Mouse (Mus musculus) forelimb bud, embryonic 11.5 days (tissue): Measurements from ENCODE around the gene Oasl2.
"Not testable (repeated sequence)": the region's sequence is repeated elsewhere in the genome, so short reads cannot be mapped to it uniquely, and the experiment has no call there.

Experiments used
- DNase-seq: peaks from one replicate; pipeline ENCODE4 v3.0.0-alpha.2; 2012; ENCODE audit warnings: low read depth, low spot score

Gene Oasl2

GRCm38 (mm10) chr5:114896688-114897373 lies at the start of gene Oasl2:
Oasl2 (plus strand) TSS chr5:114896936.
- DNase-seq, result no peak

GRCm38 (mm10) chr5:114851565-114852236 lies 45.0 kb upstream of the Oasl2 start:
- DNase-seq, result no peak

- DNase-seq, result not testable (repeated sequence)
Measured at GRCm38 (mm10) chr5:114853364-114853763, 43.4 kb upstream of the Oasl2 start, which contains the start of gene 4930519G04Rik. 4930519G04Rik (plus strand) TSS chr5:114853664.

GRCm38 (mm10) chr5:114858582-114858981 lies 38.2 kb upstream of the Oasl2 start, which contains the start of gene Gm9936:
Gm9936 (minus strand) TSS chr5:114858682.
- no peak for DNase-seq

GRCm38 (mm10) chr5:114859253-114859652 lies 37.5 kb upstream of the Oasl2 start:
- peak; percentile 81 for DNase-seq

GRCm38 (mm10) chr5:114861730-114862129 lies 35.0 kb upstream of the Oasl2 start:
- no peak for DNase-seq

- DNase-seq, result no peak
Measured at GRCm38 (mm10) chr5:114864813-114865212, 31.9 kb upstream of the Oasl2 start.

- DNase-seq, result no peak
Measured at GRCm38 (mm10) chr5:114865279-114865678, 31.5 kb upstream of the Oasl2 start.

- DNase-seq, result no peak
Measured at GRCm38 (mm10) chr5:114875858-114876257, 20.9 kb upstream of the Oasl2 start.

- no peak for DNase-seq
Measured at GRCm38 (mm10) chr5:114876331-114876730, 20.4 kb upstream of the Oasl2 start.

GRCm38 (mm10) chr5:114877487-114877886 lies 19.2 kb upstream of the Oasl2 start:
- no peak for DNase-seq

GRCm38 (mm10) chr5:114879399-114879798 lies 17.3 kb upstream of the Oasl2 start:
- peak; percentile 24 for DNase-seq

GRCm38 (mm10) chr5:114882319-114882718 lies 14.4 kb upstream of the Oasl2 start:
- DNase-seq, result not testable (repeated sequence)

GRCm38 (mm10) chr5:114883022-114883421 lies 13.7 kb upstream of the Oasl2 start:
- no peak for DNase-seq

GRCm38 (mm10) chr5:114886801-114887200 lies 9.9 kb upstream of the Oasl2 start:
- DNase-seq, result no peak

- no peak for DNase-seq
Measured at GRCm38 (mm10) chr5:114888995-114889394, 7.7 kb upstream of the Oasl2 start.

- no peak for DNase-seq
Measured at GRCm38 (mm10) chr5:114895542-114895941, 1.2 kb upstream of the Oasl2 start.

GRCm38 (mm10) chr5:114897374-114897793 lies 648 bp downstream of the Oasl2 start:
- DNase-seq, result no peak

GRCm38 (mm10) chr5:114898857-114899256 lies 2.1 kb downstream of the Oasl2 start:
- DNase-seq, result no peak

GRCm38 (mm10) chr5:114902413-114902812 lies 5.7 kb downstream of the Oasl2 start:
- peak; percentile 51 for DNase-seq

- DNase-seq, result no peak
Measured at GRCm38 (mm10) chr5:114908598-114909305, 12.0 kb downstream of the Oasl2 start.

GRCm38 (mm10) chr5:114913686-114914085 lies 16.9 kb downstream of the Oasl2 start:
- no peak for DNase-seq
